Mouse (Mus musculus) CD8-positive naive resting alpha-beta T cell, adult 2 months (primary cell): ENCODE results near the gene Eid2.

Source experiments
- DNase-seq, 2 experiments: peaks; one replicate each; pipeline ENCODE4 v3.0.0; 2022; ENCODE audit warnings: low read depth in 2 of 2, low spot score in 2 of 2

The Eid2 gene

DNA sequence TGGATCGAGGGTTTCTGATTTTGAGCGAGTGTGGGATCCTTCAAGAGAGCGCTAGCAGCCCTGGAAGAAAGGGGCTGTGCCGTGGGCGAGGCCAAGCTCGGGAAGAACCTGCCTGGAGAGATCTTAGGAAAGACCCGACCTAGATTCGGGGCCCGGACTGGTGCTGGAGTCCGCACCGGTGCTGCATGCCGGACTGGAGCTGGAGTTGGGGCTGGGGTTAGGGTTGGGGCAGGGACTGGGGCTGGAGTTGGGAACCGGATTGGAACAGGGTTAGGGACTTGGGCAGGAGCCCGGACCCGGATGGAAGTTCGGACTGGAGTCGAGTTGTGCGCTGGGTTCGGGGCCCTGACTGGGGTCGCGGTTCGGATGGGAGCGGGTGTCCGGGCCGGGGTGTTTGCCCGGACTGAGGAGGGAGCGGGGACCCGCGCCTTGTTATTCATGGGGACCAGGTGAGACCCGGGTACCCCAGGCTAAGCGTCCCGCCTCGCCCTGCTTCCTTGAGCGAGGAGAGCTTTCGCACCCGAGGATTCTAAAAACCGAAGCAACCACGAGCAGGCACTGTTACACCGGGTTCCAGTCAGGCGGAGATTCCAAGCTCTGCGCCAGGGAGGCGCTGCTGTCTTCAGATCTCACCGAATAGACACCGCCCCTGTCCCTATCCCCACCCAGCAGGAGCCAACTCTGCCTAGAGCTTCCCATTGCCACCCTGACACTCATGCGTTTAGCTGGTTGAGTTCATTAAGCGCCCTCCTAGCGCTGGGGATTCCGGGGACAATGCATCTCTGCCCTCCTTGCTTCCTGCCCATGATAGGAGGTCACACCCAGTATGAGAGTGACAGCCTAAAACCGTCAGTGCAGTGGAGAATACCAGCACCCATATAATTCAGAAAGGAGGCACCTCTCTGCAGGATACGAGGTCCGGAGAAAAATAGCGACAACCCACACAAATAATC, 23.2 kb downstream of the Eid2 start, which contains the start of gene Selenov:
Gene Selenov, minus strand, starts transcription at position 549 of the 953 bp plus-strand sequence.
- no peak for DNase-seq

DNA sequence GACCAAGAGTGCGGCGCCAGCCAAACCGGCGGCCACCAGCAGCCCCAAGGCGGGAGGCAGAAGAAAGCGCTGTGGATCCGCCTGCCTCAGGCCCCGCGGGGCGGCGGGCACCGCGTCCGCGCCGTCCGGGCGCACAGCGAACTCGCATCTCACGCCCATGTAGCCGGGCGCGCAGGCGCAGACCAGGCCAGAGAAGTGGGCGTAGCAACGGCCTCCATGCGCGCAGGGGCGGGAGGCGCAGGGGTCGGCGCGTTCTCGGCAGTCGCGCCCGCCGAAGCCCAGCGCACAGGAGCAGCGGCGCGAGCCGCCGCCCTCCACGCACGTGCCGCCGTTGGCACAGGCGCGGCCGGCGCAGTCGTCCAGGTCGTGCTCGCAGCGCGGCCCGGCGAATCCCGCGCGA, 26.8 kb downstream of the Eid2 start:
- DNase-seq: no peak

DNA sequence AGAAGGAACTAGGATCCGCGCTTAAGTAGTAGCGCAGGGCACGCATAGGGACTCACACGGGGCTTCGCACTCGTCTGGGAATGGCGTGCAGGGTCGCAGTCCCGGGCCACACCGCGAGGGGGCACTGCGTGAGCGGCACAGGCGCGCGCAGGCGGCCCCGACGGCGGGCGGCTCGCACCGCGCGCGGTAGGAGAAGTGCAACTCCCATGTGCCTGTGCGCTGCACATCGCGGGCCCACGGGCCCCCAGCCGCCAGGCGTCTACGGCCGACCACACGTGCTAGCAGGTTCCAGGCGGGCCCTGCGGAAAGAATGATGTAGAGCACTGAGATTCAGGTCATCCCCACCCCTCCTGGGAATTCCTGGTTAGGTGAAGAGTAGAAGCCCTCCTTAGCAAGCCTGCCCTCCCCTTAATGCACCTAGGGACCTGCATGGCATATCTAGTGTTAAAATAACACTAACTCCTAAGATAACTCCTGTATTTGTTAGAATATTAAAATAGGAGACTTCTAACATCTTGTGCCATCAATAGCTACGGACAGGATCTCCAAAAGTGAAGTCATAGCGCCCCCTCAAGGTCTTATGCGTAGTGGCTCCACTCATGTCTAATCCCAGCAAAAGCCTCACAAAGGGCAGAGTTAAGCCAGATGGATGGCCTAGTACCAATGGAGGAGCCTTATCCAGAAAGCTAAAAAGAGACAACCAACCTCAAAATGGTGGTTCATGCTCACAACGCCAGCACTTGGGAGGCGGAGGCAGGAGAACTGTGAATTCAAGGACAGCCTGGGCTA, 31.4 kb downstream of the Eid2 start:
- DNase-seq: no peak

DNA sequence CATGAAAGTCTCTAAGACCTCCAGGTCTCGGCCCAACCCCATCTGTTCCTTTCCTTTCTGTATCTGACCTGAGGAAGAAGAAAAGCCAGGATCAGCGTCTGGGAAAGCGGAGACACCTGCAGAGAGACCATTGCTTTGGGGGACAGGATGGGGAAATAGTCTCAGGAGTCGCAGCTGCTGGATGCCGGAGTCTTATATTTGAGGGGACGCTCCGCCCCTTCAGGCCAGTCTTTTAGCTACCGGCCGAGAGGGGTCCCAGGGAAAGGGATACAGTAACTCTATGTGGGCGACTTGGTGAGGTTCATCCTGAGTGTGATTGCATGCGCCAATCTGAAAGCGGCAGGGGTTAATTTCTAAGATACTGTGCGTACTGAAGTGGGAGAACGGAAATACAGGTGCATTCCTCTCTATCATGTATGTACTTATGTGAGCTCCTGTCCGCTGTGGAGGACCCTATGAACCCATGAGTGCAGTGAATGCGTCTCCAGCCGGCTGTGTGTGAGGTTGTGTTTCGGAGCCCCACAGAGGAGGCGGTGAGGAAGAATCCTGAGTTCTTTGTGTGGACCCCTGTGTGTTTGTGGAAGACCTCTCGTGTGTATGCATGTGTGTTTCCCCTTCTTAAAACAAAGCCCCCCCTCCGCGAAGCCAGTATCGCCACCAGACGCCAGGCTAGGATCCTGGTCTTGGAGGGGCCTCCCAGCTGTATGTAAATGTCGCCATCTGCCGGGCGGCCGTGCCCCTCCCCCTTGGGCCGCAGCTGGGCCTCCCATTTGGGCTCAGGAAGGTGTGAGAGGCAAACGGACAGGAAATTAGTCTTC, 34.1 kb downstream of the Eid2 start, which contains the start of gene Dll3:
Gene Dll3, minus strand, starts transcription at position 623 of the 818 bp plus-strand sequence.
- DNase-seq: no peak

DNA sequence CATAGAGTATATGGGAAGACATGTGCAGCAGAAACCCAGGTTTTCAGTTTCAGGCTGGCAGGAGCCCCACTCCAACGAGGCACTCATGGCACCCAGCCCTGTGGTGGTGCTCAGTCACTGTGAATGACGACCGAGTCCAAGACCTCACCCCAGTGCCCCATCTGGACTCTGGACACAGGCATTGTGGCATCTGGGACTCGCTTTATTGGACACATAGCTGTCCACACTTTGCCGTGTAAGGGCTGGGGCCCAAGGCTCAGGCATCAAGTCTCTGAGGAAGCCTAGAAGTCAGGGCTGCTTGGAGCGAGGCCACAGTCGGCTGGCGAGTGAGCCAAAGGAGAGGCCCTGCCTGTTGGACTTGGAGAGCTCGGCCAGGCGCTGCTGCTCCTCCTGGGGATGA, 38.0 kb downstream of the Eid2 start:
- no peak for DNase-seq

DNA sequence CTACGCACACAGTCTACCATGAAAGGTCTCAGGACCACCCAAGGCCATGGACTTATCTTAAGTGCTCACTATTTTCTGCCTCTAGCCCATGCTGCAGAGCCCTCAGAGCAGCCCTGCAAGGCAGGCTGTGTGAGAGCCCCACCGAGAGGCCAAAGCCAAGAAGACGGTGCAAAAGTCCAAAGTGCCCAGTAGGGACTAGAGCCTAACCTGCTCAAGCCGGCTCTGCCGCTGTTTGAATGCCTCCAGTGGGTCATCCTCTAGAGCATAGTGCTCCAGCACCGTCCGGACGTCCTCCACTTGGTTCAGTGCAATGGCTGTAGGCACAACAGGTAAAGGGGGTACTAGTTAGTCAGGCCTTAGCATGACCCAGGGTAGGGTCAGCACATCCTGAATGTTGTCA, 38.5 kb downstream of the Eid2 start:
- DNase-seq: no peak

DNA sequence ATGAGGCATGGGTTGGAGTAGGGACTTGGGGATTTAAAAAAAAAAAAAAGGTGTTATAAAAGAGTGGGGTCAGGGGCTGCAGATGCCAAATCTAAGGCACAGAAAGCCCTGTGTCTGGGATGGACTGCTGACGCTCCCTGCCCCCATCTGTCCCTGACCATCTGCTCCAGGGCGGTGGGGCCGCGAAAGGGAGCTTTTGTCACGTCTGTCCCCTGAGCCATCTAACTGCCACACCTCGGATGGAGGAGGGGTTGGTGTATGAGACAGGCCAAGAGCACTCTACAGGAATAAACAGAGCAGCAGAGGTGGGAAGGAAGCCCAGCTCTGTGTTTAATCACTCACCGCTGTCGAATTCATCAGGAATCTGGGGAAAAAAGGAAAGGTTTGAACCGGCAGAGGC, 42.1 kb downstream of the Eid2 start:
- DNase-seq: no peak

DNA sequence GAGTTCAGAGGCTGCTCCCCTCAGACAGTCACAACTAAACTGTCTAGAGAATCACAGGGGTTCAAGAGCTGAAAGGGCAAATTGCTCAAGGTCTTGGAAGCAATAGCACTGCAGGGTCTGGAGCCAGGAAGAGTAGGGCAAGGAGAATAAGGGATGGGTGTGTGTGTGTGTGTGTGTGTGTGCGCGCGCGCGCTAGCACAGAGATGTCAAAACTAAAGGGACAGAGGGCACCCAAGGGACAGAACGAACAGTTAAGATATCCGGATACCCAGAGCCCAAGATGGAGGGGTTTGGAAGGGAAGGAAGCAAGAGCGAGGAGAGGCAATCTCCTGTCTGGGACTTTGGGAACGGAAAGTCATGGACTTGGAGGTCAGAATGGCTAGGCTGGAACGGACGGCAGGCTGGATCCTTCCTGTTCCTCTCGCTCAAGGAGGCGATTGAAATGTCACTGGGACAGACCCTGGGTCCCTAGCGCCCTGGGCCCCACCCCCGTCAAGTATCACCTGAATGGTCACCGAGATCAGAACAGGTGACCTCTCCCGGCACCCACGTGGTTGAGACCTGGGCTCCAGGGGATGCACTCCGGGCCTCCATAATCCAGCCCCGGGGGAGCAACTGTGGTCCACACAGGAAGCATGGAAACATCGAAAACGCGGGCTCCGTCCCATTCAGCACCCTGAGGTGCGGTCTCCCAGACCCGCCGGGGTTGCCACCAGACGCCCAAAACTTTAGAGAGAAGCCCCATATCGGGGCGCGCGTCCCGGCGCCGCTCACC, 43.7 kb downstream of the Eid2 start:
- no peak for DNase-seq

DNA sequence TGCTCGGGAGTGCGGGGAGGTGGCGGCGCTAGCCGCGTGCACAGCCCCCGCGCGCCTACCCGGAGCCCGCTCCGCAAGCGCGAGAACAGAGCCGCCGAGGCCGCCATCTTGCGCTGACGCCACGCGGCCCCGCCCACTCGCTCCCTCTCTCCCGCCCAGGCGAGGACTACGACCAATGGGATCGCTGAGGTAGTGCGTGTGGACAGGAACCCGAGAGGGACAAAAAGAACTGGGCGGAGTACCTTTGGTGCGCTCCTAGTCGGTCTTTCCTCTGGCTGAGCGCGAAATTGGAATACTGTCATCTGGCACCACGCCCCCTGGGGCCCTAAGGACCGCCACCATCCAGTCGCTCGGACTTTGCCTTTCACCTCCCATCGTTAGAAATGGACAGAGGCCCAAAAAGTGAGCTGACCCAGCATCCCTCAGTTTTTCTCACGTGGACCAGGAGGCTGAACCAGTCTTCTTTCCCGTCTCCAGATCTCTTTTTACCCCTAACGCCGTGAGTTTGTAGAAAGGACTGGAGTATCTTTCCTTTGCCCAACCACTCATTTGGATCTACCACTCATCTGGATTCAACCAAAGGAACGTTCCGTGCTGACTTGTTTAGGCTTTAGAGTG, 44.4 kb downstream of the Eid2 start, which contains the start of gene Timm50:
Gene Timm50, minus strand, starts transcription at position 147 of the 618 bp plus-strand sequence.
- peak; percentile 93 to 95 for DNase-seq

DNA sequence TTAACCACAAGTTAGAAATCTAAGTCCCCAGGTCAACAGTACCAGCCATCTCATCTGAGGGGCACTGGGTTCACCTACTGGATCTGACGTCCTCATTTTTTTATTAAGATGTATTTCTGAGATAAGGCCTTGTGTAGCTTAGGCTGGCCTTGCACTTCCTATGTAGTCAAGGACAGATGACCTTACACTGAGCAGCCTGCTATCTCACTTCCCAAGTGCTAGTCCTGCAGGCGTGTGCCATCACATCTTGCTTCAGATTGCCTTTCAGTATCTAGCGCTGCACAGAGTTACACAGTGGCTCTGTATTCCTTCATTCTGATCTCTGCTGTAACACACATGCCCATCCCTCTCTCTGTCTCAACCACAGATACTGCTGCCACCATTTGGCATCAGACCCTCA, 50.4 kb downstream of the Eid2 start:
- no peak for DNase-seq

DNA sequence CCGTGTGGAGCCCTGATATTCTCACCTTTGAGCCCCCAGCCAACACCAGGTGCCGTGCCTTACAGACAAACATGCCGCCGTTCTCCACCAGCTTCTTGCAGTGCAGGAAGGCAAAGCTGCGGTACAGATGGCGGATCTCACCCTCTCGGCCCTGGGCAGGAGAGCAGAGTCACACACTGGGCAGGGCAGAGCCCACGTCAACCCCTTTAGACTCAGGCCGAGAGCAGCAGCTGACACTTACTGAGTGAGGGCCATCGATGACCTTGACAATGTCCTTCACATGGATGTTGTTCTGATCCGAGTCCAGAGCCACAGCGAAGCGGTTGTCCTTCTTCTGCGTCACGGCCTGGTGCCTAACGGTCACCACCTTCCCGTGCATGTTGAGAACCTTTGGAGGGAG, 51.0 kb downstream of the Eid2 start:
- no peak for DNase-seq
